Comparison of ENCODE assay signal across 25 mouse cellular contexts in the genomic region with DNA sequence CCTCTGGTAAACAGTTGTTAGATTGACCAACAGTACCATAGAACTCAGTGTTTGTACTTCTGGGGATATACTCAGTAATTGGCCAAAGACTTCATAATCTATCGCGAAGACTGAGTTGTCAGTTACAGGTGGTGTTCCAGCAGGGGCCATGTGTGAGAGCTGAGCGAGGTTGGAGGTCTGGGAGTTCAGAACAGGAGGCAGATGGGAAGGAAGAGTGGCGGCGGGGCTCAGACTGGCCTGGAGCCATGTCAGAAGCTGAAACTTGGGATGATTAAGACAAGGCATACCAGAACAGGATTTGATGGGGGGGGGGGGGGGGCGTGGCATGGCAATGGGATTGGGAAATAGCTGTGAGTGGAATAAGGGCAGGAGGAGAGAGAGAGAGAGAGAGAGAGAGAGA.
"Had no signal": no experiment of that assay in that cellular context is flagged by ENCODE, and none has a peak within 500 bp of the region (broad histone marks: within the 10 kb centered on the region; RNA-seq: fewer than 3 reads in every experiment).

No protein-coding gene starts in this region.

- H3K9me3 ChIP-seq: heart, embryonic 10.5 days; heart, embryonic 12.5 days; hindbrain, embryonic 10.5 days; hindbrain, embryonic 12.5 days; intestine, embryonic 15.5 days; limb, embryonic 10.5 days; limb, embryonic 12.5 days had no signal

- H3K4me2 ChIP-seq: heart, embryonic 12.5 days; hindbrain, embryonic 12.5 days; hindbrain, embryonic 14.5 days; intestine, embryonic 15.5 days; limb, embryonic 12.5 days; liver, embryonic 11.5 days; liver, embryonic 13.5 days had no signal

- H3K27me3 ChIP-seq: heart, embryonic 12.5 days; hindbrain, embryonic 12.5 days; intestine, embryonic 15.5 days; limb, embryonic 12.5 days; liver, embryonic 13.5 days had no signal

- H3K4me3 ChIP-seq: gastrocnemius, adult 2 months; heart, embryonic 10.5 days; heart, embryonic 12.5 days; hindbrain, embryonic 10.5 days; hindbrain, embryonic 12.5 days; intestine, embryonic 15.5 days; layer of hippocampus, adult 2 months; limb, embryonic 10.5 days; limb, embryonic 12.5 days; liver, embryonic 13.5 days had no signal

- H3K9ac ChIP-seq: heart, embryonic 12.5 days; hindbrain, embryonic 12.5 days; hindbrain, embryonic 14.5 days; intestine, embryonic 15.5 days; limb, embryonic 12.5 days; liver, embryonic 13.5 days had no signal

- H3K4me1 ChIP-seq: hindbrain, embryonic 10.5 days; liver, embryonic 13.5 days had no signal

- DNase-seq: gastrocnemius, adult 2 months; gastrocnemius, postnatal 10 days; gastrocnemius, postnatal 25 days; heart, adult 18-20 months; heart, postnatal 10 days; heart, postnatal 4 days; kidney, adult 18-20 months; kidney, adult 8-10 months; kidney, postnatal 10 days; kidney, postnatal 25 days; kidney, postnatal 4 days; liver; liver, embryonic 13.5 days had no signal

- ATAC-seq: inflammation-experienced regulatory T-cells, adult 6 months; intestine, embryonic 15.5 days; intestine, postnatal 0 days had no signal

- H3K36me3 ChIP-seq: heart, embryonic 10.5 days; heart, embryonic 12.5 days; hindbrain, embryonic 10.5 days; hindbrain, embryonic 12.5 days; intestine, embryonic 15.5 days; limb, embryonic 10.5 days; limb, embryonic 12.5 days; liver, embryonic 13.5 days had no signal

- H3K27ac ChIP-seq: gastrocnemius, adult 2 months; heart, embryonic 10.5 days; hindbrain, embryonic 10.5 days; hindbrain, embryonic 12.5 days; hindbrain, embryonic 14.5 days; intestine, embryonic 15.5 days; layer of hippocampus, adult 2 months; limb, embryonic 10.5 days; limb, embryonic 12.5 days; liver, embryonic 13.5 days had no signal
